Mouse (Mus musculus) neural tube, embryonic 14.5 days (tissue): ENCODE measurements at regions not wholly inside any gene's neighbourhood (a gene's known extent, or its start where the extent isn't known, plus 50 kb on each side); places are given as distances from the start of the nearest gene placed in this dataset.

ENCODE experiments used
- ATAC-seq: fragments of 200-750 bp; cut with Nextera tagmentation; 2 replicates; pipeline ENCODE4 v1.8.0; 2017; ENCODE audit warnings: low read depth, mild to moderate bottlenecking, moderate TSS enrichment, moderate library complexity
- H3K27ac ChIP-seq: fragments of 300-500 bp; sonication (generic); 2 replicates; pipeline ENCODE4 v1.5.1; 2014; ENCODE audit warnings: low read depth, mild to moderate bottlenecking, control low read depth, low read length, moderate library complexity, mixed read lengths
- H3K27me3 ChIP-seq: fragments of 300-500 bp; sonication (generic); 2 replicates; pipeline ENCODE4 v1.6.1; 2014; ENCODE audit warnings: low read length; ENCODE audit not compliant: control insufficient read depth, insufficient read depth
- H3K36me3 ChIP-seq: fragments of 300-500 bp; sonication (generic); 2 replicates; pipeline ENCODE4 v1.6.1; 2014; ENCODE audit warnings: low read length, mixed read lengths; ENCODE audit not compliant: control insufficient read depth, insufficient read depth
- H3K4me1 ChIP-seq: fragments of 300-500 bp; sonication (generic); 2 replicates; pipeline ENCODE4 v1.6.1; 2014; ENCODE audit warnings: low read length; ENCODE audit not compliant: control insufficient read depth, insufficient read depth
- H3K4me2 ChIP-seq: fragments of 300-500 bp; sonication (generic); 2 replicates; pipeline ENCODE4 v1.6.1; 2014; ENCODE audit warnings: mild to moderate bottlenecking, low read depth, low read length, control low read depth
- H3K4me3 ChIP-seq: fragments of 300-500 bp; sonication (generic); 2 replicates; pipeline ENCODE4 v1.5.1; 2014; ENCODE audit warnings: low read depth, low read length, control low read depth, mixed read lengths
- H3K9ac ChIP-seq: fragments of 300-500 bp; sonication (generic); replicated peaks from 2 replicates; pipeline ENCODE4 v1.6.1; 2014; ENCODE audit warnings: low read depth, mild to moderate bottlenecking, control low read depth, low read length, mixed read lengths
- H3K9me3 ChIP-seq: fragments of 300-500 bp; sonication (generic); 2 replicates; pipeline ENCODE4 v1.6.1; 2016; ENCODE audit warnings: low read length; ENCODE audit not compliant: control insufficient read depth
- WGBS: fragments of 180-500 bp; shearing (Covaris S2); extraction: QIAGEN DNeasy Blood & Tissue Kit; methylation state at CpG from one replicate; pipeline ENCODE4 v1.1.7; 2014; 5-methylcytosine and 5-hydroxymethylcytosine counted together

DNA sequence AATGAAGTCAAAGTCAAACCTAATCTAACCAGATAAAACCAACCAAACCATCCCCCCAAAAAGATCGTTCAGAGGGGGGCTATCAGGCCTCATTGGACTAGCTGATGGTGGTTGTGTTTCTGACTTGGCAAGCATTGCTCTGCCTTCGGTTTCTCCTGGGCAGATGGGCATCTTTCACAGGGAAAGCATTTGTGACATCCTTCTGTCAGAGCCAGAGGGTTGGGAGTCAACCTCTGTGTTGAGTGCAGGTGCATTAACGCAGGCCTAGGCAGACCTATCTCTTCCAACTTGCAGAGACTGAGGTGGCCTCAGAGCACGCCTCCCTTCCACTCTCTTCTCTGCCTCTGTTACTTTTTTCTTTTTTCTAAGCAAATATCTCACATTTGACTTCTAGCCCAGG is 178.5 kb upstream of the N4bp1 start:
- Histone ChIP-seq H3K27me3 (no peaks in the 10 kb centered on the region), H3K4me3 (no peak overlapping the region), H3K9me3 (no peaks in the 10 kb centered on the region; the same call in 1 of the 2 replicates), H3K4me1 (peaks cover 8% of the 10 kb centered on the region), H3K36me3 (no peaks in the 10 kb centered on the region), H3K9ac (no peak overlapping the region), H3K4me2 (no peak overlapping the region), H3K27ac (no peak overlapping the region)
- 80% methylated on average over 4 of the region's 4 CpGs for WGBS
- no peak for ATAC-seq

DNA sequence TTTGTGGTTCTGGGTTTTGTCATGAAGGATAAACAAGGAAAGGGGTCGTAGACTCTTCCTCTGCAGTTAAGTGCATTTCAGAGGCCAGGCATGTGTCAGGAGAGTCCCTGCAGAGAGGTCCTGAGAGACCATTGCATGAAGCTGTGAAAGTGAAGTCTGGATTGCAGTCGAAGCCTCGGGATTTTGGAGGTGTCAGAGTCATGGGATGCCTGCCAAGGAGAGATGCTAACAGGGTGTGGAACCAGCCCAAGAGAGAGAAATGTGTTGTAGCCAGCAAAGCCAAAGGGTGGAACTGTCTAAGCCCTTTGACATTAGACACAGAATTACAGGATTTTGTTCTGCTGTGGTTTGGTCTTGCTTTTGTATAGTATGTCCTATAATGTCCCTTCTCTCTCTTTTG is 164.7 kb upstream of the N4bp1 start:
- H3K4me1 ChIP-seq, result no peaks in the 10 kb centered on the region
- no peaks in the 10 kb centered on the region for H3K9me3 ChIP-seq
- no peak overlapping the region for H3K9ac ChIP-seq
- no peak overlapping the region for H3K4me3 ChIP-seq
- no peaks in the 10 kb centered on the region for H3K36me3 ChIP-seq
- 60% methylated on average over 3 of the region's 3 CpGs for WGBS
- no peaks in the 10 kb centered on the region for H3K27me3 ChIP-seq
- no peak overlapping the region for H3K27ac ChIP-seq
- H3K4me2 ChIP-seq, result no peak overlapping the region
- no peak for ATAC-seq

DNA sequence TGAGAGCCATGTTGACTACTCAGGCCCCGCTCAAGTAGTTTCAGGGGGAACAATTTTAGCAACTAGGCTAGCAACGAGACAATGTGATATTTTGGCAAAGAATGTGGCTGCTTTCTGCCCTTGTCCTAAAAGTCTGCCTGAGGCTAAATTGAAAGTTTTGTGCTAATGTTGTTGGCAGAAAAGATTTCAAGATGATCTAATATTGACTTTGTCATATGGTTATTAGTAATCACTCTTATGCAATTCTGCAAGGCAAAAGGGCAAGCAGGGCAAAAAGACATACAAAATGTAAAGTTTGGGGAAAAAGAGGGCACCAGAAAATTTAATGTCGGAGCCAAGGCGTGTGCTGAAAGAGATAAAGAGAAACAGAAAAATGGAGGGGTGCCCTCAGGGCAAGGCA is 164.1 kb upstream of the N4bp1 start:
- H3K27ac ChIP-seq, result no peak overlapping the region
- H3K36me3 ChIP-seq, result no peaks in the 10 kb centered on the region
- H3K9me3 ChIP-seq, result no peaks in the 10 kb centered on the region
- H3K27me3 ChIP-seq, result no peaks in the 10 kb centered on the region
- WGBS, result 88% methylated on average over 4 of the region's 4 CpGs
- H3K4me3 ChIP-seq, result no peak overlapping the region
- H3K9ac ChIP-seq, result no peak overlapping the region
- H3K4me1 ChIP-seq, result no peaks in the 10 kb centered on the region
- no peak overlapping the region for H3K4me2 ChIP-seq
- no peak for ATAC-seq

DNA sequence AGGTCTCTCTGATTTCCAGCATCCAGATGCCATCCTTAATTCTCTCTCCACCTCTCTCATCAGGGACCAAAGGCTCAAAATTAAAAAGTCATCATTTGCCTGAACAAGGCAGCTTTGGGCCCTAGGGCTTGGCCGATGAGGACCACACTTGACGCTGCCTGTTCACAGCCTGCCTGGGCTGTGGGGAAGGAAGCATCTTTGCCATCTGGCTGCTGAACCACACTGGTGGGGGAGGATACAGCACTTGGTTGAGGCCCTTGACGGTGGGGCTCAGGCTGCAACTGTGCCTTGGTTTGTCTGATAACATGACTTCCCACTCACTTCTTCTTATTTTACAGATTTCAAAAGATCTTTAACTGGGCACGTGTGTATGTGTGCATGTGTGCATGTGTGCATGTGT is 161.5 kb upstream of the N4bp1 start:
- no peak overlapping the region for H3K27ac ChIP-seq
- H3K4me2 ChIP-seq, result no peak overlapping the region
- ATAC-seq, result no peak
- 78% methylated on average over 4 of the region's 4 CpGs for WGBS
- no peak overlapping the region for H3K9ac ChIP-seq
- no peaks in the 10 kb centered on the region for H3K9me3 ChIP-seq
- H3K27me3 ChIP-seq, result no peaks in the 10 kb centered on the region
- no peak overlapping the region for H3K4me3 ChIP-seq
- no peaks in the 10 kb centered on the region for H3K36me3 ChIP-seq
- H3K4me1 ChIP-seq, result no peaks in the 10 kb centered on the region

DNA sequence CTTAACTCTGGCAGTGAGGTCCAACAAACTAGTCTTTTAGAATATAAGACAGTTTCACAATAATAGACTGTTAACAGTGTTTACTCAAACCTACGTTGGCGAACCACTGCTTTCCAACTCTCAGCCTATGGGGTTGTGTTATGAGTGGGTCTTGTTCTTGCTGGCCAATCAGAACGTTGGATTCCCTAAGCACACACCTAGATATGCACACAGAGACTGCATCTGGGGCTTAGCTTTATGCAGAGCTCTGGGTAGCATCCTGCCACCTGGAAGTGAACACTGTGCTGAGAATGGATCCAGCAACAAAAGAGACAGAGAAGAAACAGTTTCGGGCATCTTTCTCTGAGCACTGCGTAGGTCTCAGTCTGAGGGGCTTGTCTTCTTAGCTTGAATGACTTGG is 158.0 kb upstream of the N4bp1 start:
- no peak for ATAC-seq
- Histone ChIP-seq H3K9ac (no peak overlapping the region), H3K4me1 (0 out of 2 replicates have a peak, but pooled peaks cover under 1% of the 10 kb centered on the region), H3K4me2 (no peak overlapping the region), H3K27me3 (no peaks in the 10 kb centered on the region), H3K9me3 (no peaks in the 10 kb centered on the region), H3K4me3 (no peak overlapping the region), H3K36me3 (no peaks in the 10 kb centered on the region), H3K27ac (no peak overlapping the region)
- WGBS, result 84% methylated on average over 5 of the region's 5 CpGs

DNA sequence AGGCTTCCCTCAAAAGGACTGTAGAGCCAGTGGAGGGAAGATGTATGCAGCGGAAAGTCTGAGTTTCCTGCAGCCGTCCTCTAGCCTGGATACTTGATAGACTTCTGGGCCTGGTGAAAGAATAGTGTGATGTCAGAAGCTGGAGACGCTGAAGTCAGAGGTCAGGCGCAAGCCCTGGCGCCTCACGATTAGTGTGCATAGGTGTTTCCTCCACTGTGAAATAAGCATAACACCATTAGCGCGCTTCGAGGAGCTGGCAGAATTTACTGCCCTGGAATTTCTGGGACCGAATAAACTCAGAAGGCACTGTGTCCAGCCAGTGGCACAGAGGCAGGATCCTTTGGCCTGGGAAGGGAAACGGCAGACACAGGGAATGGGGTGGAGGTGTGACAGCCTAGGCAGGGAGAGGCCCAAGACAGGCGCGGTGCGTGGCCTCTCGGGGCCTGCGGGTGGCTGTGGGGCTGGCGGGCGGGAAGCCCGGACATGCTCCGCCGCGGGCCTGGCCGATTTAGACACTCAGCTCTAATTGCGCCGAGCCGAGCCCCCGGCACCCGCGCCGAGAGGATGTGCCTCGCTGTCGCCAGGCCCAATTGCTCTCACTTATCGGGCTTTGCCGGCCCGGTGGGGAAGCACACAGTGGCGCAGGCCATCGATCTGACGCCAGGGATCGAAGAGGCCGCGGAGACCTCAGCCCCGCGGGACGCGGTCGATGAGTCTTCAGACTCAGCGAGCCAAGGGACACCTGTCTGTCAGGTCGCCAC is 152.7 kb upstream of the N4bp1 start:
- 2% methylated on average over 43 of the region's 48 CpGs for WGBS
- H3K9me3 ChIP-seq, result no peaks in the 10 kb centered on the region
- no peak overlapping the region for H3K27ac ChIP-seq
- H3K9ac ChIP-seq, result peak overlapping the region; percentile 45
- H3K4me2 ChIP-seq, result peak overlapping the region; percentile 77
- H3K36me3 ChIP-seq, result no peaks in the 10 kb centered on the region
- ATAC-seq, result peak; percentile 38
- peak overlapping the region; percentile 31 for H3K4me3 ChIP-seq
- H3K4me1 ChIP-seq, result 0 out of 2 replicates have a peak, but pooled peaks cover 5% of the 10 kb centered on the region
- H3K27me3 ChIP-seq, result no peaks in the 10 kb centered on the region

DNA sequence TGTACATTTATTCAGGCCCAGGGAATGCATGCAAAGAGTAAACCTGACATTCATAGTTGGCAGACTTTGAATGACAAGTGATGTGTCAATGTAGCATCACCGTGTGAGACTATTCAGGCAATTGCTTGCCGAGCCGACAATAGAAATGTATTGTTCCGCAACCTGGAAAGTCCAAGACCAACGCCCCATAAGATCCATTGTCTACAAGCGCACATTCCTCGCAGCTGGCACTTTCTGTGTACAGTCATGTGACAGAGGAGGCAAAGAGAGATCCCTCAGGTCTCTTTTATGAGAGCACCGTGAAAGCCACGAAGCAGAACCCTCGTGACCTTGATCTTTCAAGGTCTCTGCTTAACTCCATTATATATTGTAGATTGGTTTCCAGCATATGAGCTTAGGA is 150.9 kb upstream of the N4bp1 start:
- H3K9me3 ChIP-seq, result no peaks in the 10 kb centered on the region
- no peak overlapping the region for H3K9ac ChIP-seq
- 68% methylated on average over 10 of the region's 10 CpGs for WGBS
- no peak overlapping the region for H3K27ac ChIP-seq
- H3K4me3 ChIP-seq, result no peak overlapping the region
- no peak for ATAC-seq
- 0 out of 2 replicates have a peak, but pooled peaks cover 5% of the 10 kb centered on the region for H3K4me1 ChIP-seq
- H3K27me3 ChIP-seq, result no peaks in the 10 kb centered on the region
- H3K4me2 ChIP-seq, result no peak overlapping the region
- H3K36me3 ChIP-seq, result no peaks in the 10 kb centered on the region

DNA sequence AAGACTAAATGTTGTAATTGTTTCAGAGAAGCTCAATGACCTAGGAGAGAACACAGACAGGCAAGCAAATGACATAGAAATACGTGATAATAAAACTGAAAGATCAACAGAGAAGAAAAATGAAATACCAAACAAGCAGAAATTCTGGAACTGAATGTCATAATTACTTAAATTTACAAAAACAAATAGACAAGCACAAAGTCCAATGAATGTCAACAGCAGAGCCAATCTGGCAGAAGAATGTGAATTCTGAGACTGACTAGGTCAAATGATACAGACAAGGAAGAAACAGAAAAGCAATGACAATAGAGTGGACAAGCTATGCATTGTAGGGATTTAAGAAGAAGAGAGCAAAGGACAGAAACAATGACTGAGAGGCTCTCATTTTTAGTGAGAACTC is 143.1 kb upstream of the N4bp1 start:
- H3K4me2 ChIP-seq, result no peak overlapping the region
- WGBS, result 76% methylated on average over 1 of the region's 1 CpGs
- no peak overlapping the region for H3K9ac ChIP-seq
- no peaks in the 10 kb centered on the region for H3K9me3 ChIP-seq
- no peak overlapping the region for H3K27ac ChIP-seq
- no peaks in the 10 kb centered on the region for H3K27me3 ChIP-seq
- H3K36me3 ChIP-seq, result no peaks in the 10 kb centered on the region
- H3K4me3 ChIP-seq, result no peak overlapping the region
- no peaks in the 10 kb centered on the region for H3K4me1 ChIP-seq
- no peak for ATAC-seq

DNA sequence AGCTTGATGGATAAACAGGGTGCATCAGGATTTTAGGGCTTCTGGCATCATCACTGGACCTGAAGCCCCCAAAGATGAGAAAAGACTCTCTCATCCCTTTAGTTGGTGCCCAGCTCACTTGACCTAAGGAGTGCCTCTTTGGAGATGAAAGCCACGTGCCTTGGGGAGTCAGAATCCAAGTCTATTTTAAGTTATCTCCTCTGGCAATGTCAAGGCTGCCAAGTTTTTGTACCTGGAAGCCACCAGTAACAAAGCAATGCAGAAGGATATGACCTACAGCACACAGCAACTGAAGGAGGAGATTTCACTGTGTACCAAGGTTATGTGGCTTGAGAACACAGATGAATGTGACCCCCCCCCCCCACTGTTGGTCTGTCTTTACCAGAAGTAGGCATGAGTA is 140.9 kb upstream of the N4bp1 start:
- Histone ChIP-seq H3K27ac (no peak overlapping the region), H3K4me3 (no peak overlapping the region), H3K9ac (no peak overlapping the region), H3K36me3 (no peaks in the 10 kb centered on the region), H3K9me3 (no peaks in the 10 kb centered on the region), H3K4me2 (no peak overlapping the region), H3K4me1 (no peaks in the 10 kb centered on the region), H3K27me3 (no peaks in the 10 kb centered on the region)
- WGBS, result 76% methylated on average over 1 of the region's 1 CpGs
- ATAC-seq, result no peak
